Mouse (Mus musculus) liver, adult 2 months (tissue): ENCODE measurements around the gene Cd164.
A peak's percentile ranks its signal among the peaks of the same experiment; 100 is the strongest.

Experiments used
- CTCF ChIP-seq: fragments of 200-500 bp; IDR thresholded peaks from 2 replicates; pipeline ENCODE4 v1.5.1; 2011; ENCODE audit warnings: low read depth, low read length, control low read depth
- POLR2A ChIP-seq: fragments of 200-500 bp; IDR thresholded peaks from 2 replicates; pipeline ENCODE4 v1.6.1; 2011; ENCODE audit warnings: low read length, control low read depth; ENCODE audit not compliant: insufficient read depth; ENCODE audit errors: extremely low read depth

DNA sequence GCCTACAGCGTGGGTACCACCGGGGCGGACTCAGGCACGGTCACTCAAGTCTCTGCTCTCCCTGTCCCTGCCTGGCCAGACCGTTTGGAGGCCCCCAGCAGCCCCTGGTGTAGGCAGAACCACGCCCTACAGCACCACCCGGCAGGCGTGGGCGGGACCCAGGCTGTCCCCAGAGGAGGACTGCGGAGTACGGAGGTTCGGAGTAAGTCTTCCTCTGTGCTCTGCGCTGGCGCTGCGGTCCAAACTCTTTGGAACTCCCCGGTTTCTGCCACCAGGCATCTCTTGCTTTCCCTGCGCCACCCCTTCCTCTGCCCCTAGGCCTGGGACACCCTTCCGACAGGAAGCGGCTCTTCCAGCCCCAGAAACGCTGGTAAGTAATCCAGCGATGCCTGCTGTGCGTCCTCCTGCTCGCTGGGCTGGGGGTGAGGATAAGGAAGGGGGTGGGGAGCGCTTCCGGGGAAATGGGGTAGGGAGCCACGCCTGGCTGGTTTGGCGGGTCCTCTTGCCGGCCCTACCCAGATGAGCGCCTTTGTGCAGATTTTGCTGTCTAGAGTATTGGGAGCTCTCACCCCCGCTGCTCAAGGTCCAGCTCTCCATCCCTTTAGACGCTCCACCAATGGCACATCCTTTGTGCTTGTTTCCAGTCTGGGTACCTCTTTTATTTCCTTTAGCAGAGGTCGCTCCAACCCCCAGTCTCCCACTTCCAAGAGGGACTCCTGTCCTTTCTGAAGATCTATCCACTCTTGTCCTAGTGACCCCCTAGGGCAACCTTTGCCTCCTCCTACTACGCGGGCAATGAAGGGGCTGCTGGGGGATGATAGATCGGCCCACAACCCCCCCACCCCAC lies 42.8 kb upstream of the Cd164 start, which contains the start of gene Mical1:
- TF ChIP-seq POLR2A (0 out of 2 replicates have a peak, but pooled peaks have one; percentile 13), CTCF (no peak)
